Mouse (Mus musculus) limb, embryonic 10.5 days (tissue): ENCODE data around the gene Esp16. TPM values are rescaled to one million over a fixed set of nuclear protein-coding genes. Genes with fewer than 3 reads are reported as not detected.
"Not testable (repeated sequence)": the region's sequence is repeated elsewhere in the genome, so short reads cannot be mapped to it uniquely, and the experiment has no call there.

Experiments
- DNase-seq: peaks from one replicate; pipeline ENCODE4 v3.0.0-alpha.2; 2017; ENCODE audit warnings: low spot score
- H3K27ac ChIP-seq: fragments of 300-500 bp; sonication (generic); 2 replicates; pipeline ENCODE4 v1.5.1; 2016; ENCODE audit warnings: mild to moderate bottlenecking
- H3K27me3 ChIP-seq: fragments of 300-500 bp; sonication (generic); 2 replicates; pipeline ENCODE4 v1.6.1; 2016; ENCODE audit warnings: low read depth, mild to moderate bottlenecking; ENCODE audit not compliant: poor library complexity, severe bottlenecking
- H3K36me3 ChIP-seq: fragments of 300-500 bp; sonication (generic); 2 replicates; pipeline ENCODE4 v1.6.1; 2016; ENCODE audit warnings: mild to moderate bottlenecking, moderate library complexity
- H3K4me1 ChIP-seq: fragments of 300-500 bp; sonication (generic); 2 replicates; pipeline ENCODE4 v1.6.1; 2016
- H3K4me3 ChIP-seq: fragments of 300-500 bp; sonication (generic); 2 replicates; pipeline ENCODE4 v1.5.1; 2016; ENCODE audit warnings: mild to moderate bottlenecking, moderate library complexity
- H3K9me3 ChIP-seq: fragments of 300-500 bp; sonication (generic); replicated peaks from 2 replicates; pipeline ENCODE4 v1.6.1; 2016; ENCODE audit warnings: mild to moderate bottlenecking
- WGBS: fragments of 180-500 bp; shearing (Covaris S2); methylation state at CpG from one replicate; pipeline ENCODE4 v1.1.7; 2016; 5-methylcytosine and 5-hydroxymethylcytosine counted together
- polyA plus RNA-seq: library from polyadenylated mRNA; unstranded; fragments of >200 nt; fragmentation: Nextera tagmentation; extraction: Ambion mirVana; gene quantifications from 2 replicates; pipeline ENCODE4 v1.2.1, GENCODE M21; 2016

The Esp16 gene
- polyA plus RNA-seq, result not detected in 2 replicates

GRCm38 (mm10) chr17:39535842-39536241 lies at the start of gene Esp16:
Gene Esp16 (plus strand): TSS chr17:39536142.
- H3K36me3 ChIP-seq, H3K27me3 ChIP-seq, H3K4me3 ChIP-seq, H3K4me1 ChIP-seq, H3K9me3 ChIP-seq, H3K27ac ChIP-seq, DNase-seq: not testable (repeated sequence)
- WGBS, result 87% methylated on average over 6 of the region's 6 CpGs

- not testable (repeated sequence) for H3K27ac ChIP-seq, H3K4me3 ChIP-seq, H3K27me3 ChIP-seq, H3K36me3 ChIP-seq, H3K4me1 ChIP-seq, DNase-seq, H3K9me3 ChIP-seq
Measured at GRCm38 (mm10) chr17:39498043-39498442, 37.9 kb upstream of the Esp16 start.

Other genes starting within 250 kb of the Esp16 start
- gene Esp18, start 129.8 kb upstream of the Esp16 start, polyA plus RNA-seq, result not detected in 2 replicates
- gene Esp15, start 104.8 kb downstream of the Esp16 start, polyA plus RNA-seq, result not detected in 2 replicates